Mouse (Mus musculus): ENCODE measurements at regions not wholly inside any gene's neighbourhood (a gene's known extent, or its start where the extent isn't known, plus 50 kb on each side); places are given as distances from the start of the nearest gene placed in this dataset.

- Histone ChIP-seq H3K4me1 (ENCODE audit: control insufficient read depth in 2 of 2, insufficient read depth in 2 of 2, low read length in 2 of 2) (no peaks in the 10 kb centered on the region), H3K9me3 (ENCODE audit: control insufficient read depth, low read length) (no peaks in the 10 kb centered on the region), H3K27ac (replicated peaks in 1 of 2; ENCODE audit: control insufficient read depth in 1 of 2, insufficient read depth in 1 of 2, low read depth in 2 of 2, low read length in 2 of 2) (no peak overlapping the region), H3K4me3 (ENCODE audit: control insufficient read depth in 1 of 2, insufficient read depth in 1 of 2, low read depth in 1 of 2, low read length in 2 of 2) (no peak overlapping the region), H3K9ac (ENCODE audit: low read length) (no peak overlapping the region), H3K27me3 (ENCODE audit: control insufficient read depth, insufficient read depth, low read length) (no peaks in the 10 kb centered on the region), H3K4me2 (ENCODE audit: low read length) (no peak overlapping the region), H3K36me3 (ENCODE audit: control insufficient read depth, insufficient read depth, low read length) (no peaks in the 10 kb centered on the region)
- 77% methylated on average over 1 of the region's 1 CpGs for WGBS
- ATAC-seq (ENCODE audit: insufficient number of reproducible peaks, insufficient read depth, low FRiP score, low read depth), result no peak
Observed at GRCm38 (mm10) chr11:64655162-64655561, 218.7 kb upstream of the F930015N05Rik start.

- Histone ChIP-seq H3K4me2 (ENCODE audit: low read length) (peak overlapping the region; percentile 11), H3K4me1 (ENCODE audit: control insufficient read depth in 2 of 2, insufficient read depth in 2 of 2, low read length in 2 of 2) (peaks cover 0 to 2% of the 10 kb centered on the region in 2 experiments; a peak in 1 of 4 replicates), H3K9me3 (ENCODE audit: control insufficient read depth, low read length) (no peaks in the 10 kb centered on the region), H3K4me3 (ENCODE audit: control insufficient read depth in 1 of 2, insufficient read depth in 1 of 2, low read depth in 1 of 2, low read length in 2 of 2) (no peak overlapping the region), H3K9ac (ENCODE audit: low read length) (no peak overlapping the region), H3K27me3 (ENCODE audit: control insufficient read depth, insufficient read depth, low read length) (no peaks in the 10 kb centered on the region), H3K27ac (replicated peaks in 1 of 2; ENCODE audit: control insufficient read depth in 1 of 2, insufficient read depth in 1 of 2, low read depth in 2 of 2, low read length in 2 of 2) (no peak overlapping the region), H3K36me3 (ENCODE audit: control insufficient read depth, insufficient read depth, low read length) (no peaks in the 10 kb centered on the region)
- WGBS, result 18% methylated on average over 6 of the region's 6 CpGs
- no peak for ATAC-seq (ENCODE audit: insufficient number of reproducible peaks, insufficient read depth, low FRiP score, low read depth)
Observed at GRCm38 (mm10) chr11:64663166-64663565, 226.7 kb upstream of the F930015N05Rik start.

DNA sequence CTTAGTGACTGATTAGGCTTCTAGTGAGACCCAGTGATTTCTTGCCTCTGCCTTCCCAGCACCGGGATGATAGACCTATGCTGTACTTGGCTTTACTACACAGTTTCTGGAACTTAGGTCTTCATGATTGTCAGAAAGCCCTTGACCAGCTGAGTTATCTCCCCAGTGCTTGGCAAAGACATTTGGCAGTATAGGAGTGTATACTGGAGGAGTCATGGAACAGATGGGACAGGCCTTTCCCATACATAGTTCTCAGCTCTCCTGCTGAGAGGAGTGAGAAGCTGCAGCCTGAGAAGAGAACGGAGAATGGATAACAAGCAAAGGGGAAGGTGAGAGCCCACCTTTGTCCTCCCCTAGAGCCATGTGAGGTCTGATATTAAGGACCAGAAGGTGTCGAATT lies 230.6 kb upstream of the F930015N05Rik start:
- Histone ChIP-seq H3K36me3 (ENCODE audit: control insufficient read depth, insufficient read depth, low read length) (no peaks in the 10 kb centered on the region), H3K27me3 (ENCODE audit: control insufficient read depth, insufficient read depth, low read length) (no peaks in the 10 kb centered on the region), H3K4me3 (ENCODE audit: control insufficient read depth in 1 of 2, insufficient read depth in 1 of 2, low read depth in 1 of 2, low read length in 2 of 2) (no peak overlapping the region), H3K27ac (replicated peaks in 1 of 2; ENCODE audit: control insufficient read depth in 1 of 2, insufficient read depth in 1 of 2, low read depth in 2 of 2, low read length in 2 of 2) (no peak overlapping the region), H3K9ac (ENCODE audit: low read length) (no peak overlapping the region), H3K9me3 (ENCODE audit: control insufficient read depth, low read length) (no peaks in the 10 kb centered on the region), H3K4me1 (ENCODE audit: control insufficient read depth in 2 of 2, insufficient read depth in 2 of 2, low read length in 2 of 2) (peaks cover 0 to 2% of the 10 kb centered on the region in 2 experiments; a peak in 1 of 4 replicates), H3K4me2 (ENCODE audit: low read length) (no peak overlapping the region)
- ATAC-seq (ENCODE audit: insufficient number of reproducible peaks, insufficient read depth, low FRiP score, low read depth), result no peak
- 70% methylated on average over 3 of the region's 3 CpGs for WGBS

- Histone ChIP-seq H3K4me3 (ENCODE audit: control insufficient read depth in 1 of 2, insufficient read depth in 1 of 2, low read depth in 1 of 2, low read length in 2 of 2) (no peak overlapping the region), H3K36me3 (ENCODE audit: control insufficient read depth, insufficient read depth, low read length) (no peaks in the 10 kb centered on the region), H3K27ac (replicated peaks in 1 of 2; ENCODE audit: control insufficient read depth in 1 of 2, insufficient read depth in 1 of 2, low read depth in 2 of 2, low read length in 2 of 2) (no peak overlapping the region), H3K4me1 (ENCODE audit: control insufficient read depth in 2 of 2, insufficient read depth in 2 of 2, low read length in 2 of 2) (peaks cover 0 to 2% of the 10 kb centered on the region in 2 experiments; a peak in 1 of 4 replicates), H3K4me2 (ENCODE audit: low read length) (no peak overlapping the region), H3K9ac (ENCODE audit: low read length) (no peak overlapping the region), H3K9me3 (ENCODE audit: control insufficient read depth, low read length) (no peaks in the 10 kb centered on the region), H3K27me3 (ENCODE audit: control insufficient read depth, insufficient read depth, low read length) (no peaks in the 10 kb centered on the region)
- 69% methylated on average over 7 of the region's 7 CpGs for WGBS
- ATAC-seq (ENCODE audit: insufficient number of reproducible peaks, insufficient read depth, low FRiP score, low read depth), result no peak
Observed at GRCm38 (mm10) chr11:64667521-64667920, 231.1 kb upstream of the F930015N05Rik start.

- no peak for ATAC-seq (ENCODE audit: insufficient number of reproducible peaks, insufficient read depth, low FRiP score, low read depth)
- 32% methylated on average over 3 of the region's 3 CpGs for WGBS
- no peaks in the 10 kb centered on the region for H3K36me3 ChIP-seq (ENCODE audit: control insufficient read depth, insufficient read depth, low read length)
Observed at GRCm38 (mm10) chr11:64671898-64672297, 235.4 kb upstream of the F930015N05Rik start.

GRCm38 (mm10) chr11:64673546-64673945 lies 237.1 kb upstream of the F930015N05Rik start:
- 58% methylated on average over 4 of the region's 4 CpGs for WGBS
- Histone ChIP-seq H3K4me1 (ENCODE audit: control insufficient read depth in 2 of 2, insufficient read depth in 2 of 2, low read length in 2 of 2) (no peaks in the 10 kb centered on the region), H3K27me3 (ENCODE audit: control insufficient read depth, insufficient read depth, low read length) (no peaks in the 10 kb centered on the region), H3K36me3 (ENCODE audit: control insufficient read depth, insufficient read depth, low read length) (no peaks in the 10 kb centered on the region), H3K27ac (replicated peaks in 1 of 2; ENCODE audit: control insufficient read depth in 1 of 2, insufficient read depth in 1 of 2, low read depth in 2 of 2, low read length in 2 of 2) (no peak overlapping the region), H3K9me3 (ENCODE audit: control insufficient read depth, low read length) (0 out of 2 replicates have a peak, but pooled peaks cover 16% of the 10 kb centered on the region), H3K4me2 (ENCODE audit: low read length) (no peak overlapping the region), H3K9ac (ENCODE audit: low read length) (no peak overlapping the region), H3K4me3 (ENCODE audit: control insufficient read depth in 1 of 2, insufficient read depth in 1 of 2, low read depth in 1 of 2, low read length in 2 of 2) (no peak overlapping the region)
- ATAC-seq (ENCODE audit: insufficient number of reproducible peaks, insufficient read depth, low FRiP score, low read depth), result no peak

More at GRCm38 (mm10) chr11:64671898-64672297, 235.4 kb upstream of the F930015N05Rik start:
- Histone ChIP-seq H3K9ac (ENCODE audit: low read length) (no peak overlapping the region), H3K9me3 (ENCODE audit: control insufficient read depth, low read length) (0 out of 2 replicates have a peak, but pooled peaks cover 7% of the 10 kb centered on the region), H3K4me3 (ENCODE audit: control insufficient read depth in 1 of 2, insufficient read depth in 1 of 2, low read depth in 1 of 2, low read length in 2 of 2) (no peak overlapping the region), H3K27me3 (ENCODE audit: control insufficient read depth, insufficient read depth, low read length) (no peaks in the 10 kb centered on the region), H3K4me2 (ENCODE audit: low read length) (no peak overlapping the region), H3K4me1 (ENCODE audit: control insufficient read depth in 2 of 2, insufficient read depth in 2 of 2, low read length in 2 of 2) (no peaks in the 10 kb centered on the region), H3K27ac (replicated peaks in 1 of 2; ENCODE audit: control insufficient read depth in 1 of 2, insufficient read depth in 1 of 2, low read depth in 2 of 2, low read length in 2 of 2) (no peak overlapping the region)

DNA sequence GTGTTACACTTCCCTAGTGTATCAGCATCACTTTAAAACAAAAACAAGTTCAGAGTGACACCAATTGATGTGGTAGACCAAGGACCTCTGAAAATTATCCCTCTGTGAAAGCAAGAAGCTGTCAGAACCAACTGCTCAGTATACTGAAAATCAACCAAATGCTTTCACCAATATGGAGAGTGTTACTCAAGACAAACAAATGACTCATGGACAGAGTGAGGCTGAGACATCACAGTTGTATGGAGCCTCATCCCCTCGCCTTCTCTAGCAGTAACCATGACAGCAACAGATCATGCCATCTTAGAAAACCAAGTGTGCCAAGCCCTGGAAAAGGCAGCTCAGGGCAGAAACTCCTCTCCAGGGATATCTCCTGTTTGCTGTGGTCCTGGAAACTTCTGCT lies 267.3 kb upstream of the F930015N05Rik start:
- H3K9ac ChIP-seq (ENCODE audit: low read length), result no peak overlapping the region
- H3K9me3 ChIP-seq (ENCODE audit: control insufficient read depth, low read length), result no peaks in the 10 kb centered on the region
- H3K4me1 ChIP-seq (ENCODE audit: control insufficient read depth in 2 of 2, insufficient read depth in 2 of 2, low read length in 2 of 2), result no peaks in the 10 kb centered on the region
- H3K36me3 ChIP-seq (ENCODE audit: control insufficient read depth, insufficient read depth, low read length), result no peaks in the 10 kb centered on the region
- 52% methylated on average over 1 of the region's 1 CpGs for WGBS
- H3K27ac ChIP-seq (replicated peaks in 1 of 2; ENCODE audit: control insufficient read depth in 1 of 2, insufficient read depth in 1 of 2, low read depth in 2 of 2, low read length in 2 of 2), result no peak overlapping the region
- no peak overlapping the region for H3K4me2 ChIP-seq (ENCODE audit: low read length)
- ATAC-seq (ENCODE audit: insufficient number of reproducible peaks, insufficient read depth, low FRiP score, low read depth), result no peak
- H3K27me3 ChIP-seq (ENCODE audit: control insufficient read depth, insufficient read depth, low read length), result no peaks in the 10 kb centered on the region
- H3K4me3 ChIP-seq (ENCODE audit: control insufficient read depth in 1 of 2, insufficient read depth in 1 of 2, low read depth in 1 of 2, low read length in 2 of 2), result no peak overlapping the region

GRCm38 (mm10) chr11:64711801-64712200 lies 267.0 kb upstream of the Elac2 start:
- H3K4me3 ChIP-seq (ENCODE audit: control insufficient read depth in 1 of 2, insufficient read depth in 1 of 2, low read depth in 1 of 2, low read length in 2 of 2), result no peak overlapping the region
- no peak overlapping the region for H3K9ac ChIP-seq (ENCODE audit: low read length)
- no peaks in the 10 kb centered on the region for H3K4me1 ChIP-seq (ENCODE audit: control insufficient read depth in 2 of 2, insufficient read depth in 2 of 2, low read length in 2 of 2)
- no peak for ATAC-seq (ENCODE audit: insufficient number of reproducible peaks, insufficient read depth, low FRiP score, low read depth)
- 82% methylated on average over 2 of the region's 2 CpGs for WGBS
- no peaks in the 10 kb centered on the region for H3K36me3 ChIP-seq (ENCODE audit: control insufficient read depth, insufficient read depth, low read length)
- H3K27ac ChIP-seq (replicated peaks in 1 of 2; ENCODE audit: control insufficient read depth in 1 of 2, insufficient read depth in 1 of 2, low read depth in 2 of 2, low read length in 2 of 2), result no peak overlapping the region
- H3K9me3 ChIP-seq (ENCODE audit: control insufficient read depth, low read length), result no peaks in the 10 kb centered on the region; the same call in 1 of the 2 replicates
- no peak overlapping the region for H3K4me2 ChIP-seq (ENCODE audit: low read length)
- H3K27me3 ChIP-seq (ENCODE audit: control insufficient read depth, insufficient read depth, low read length), result 0 out of 2 replicates have a peak, but pooled peaks cover 4% of the 10 kb centered on the region

All from heart, embryonic 14.5 days (tissue).